Mouse (Mus musculus) cerebellum, adult 18-20 months (tissue): Measurements from ENCODE around the gene Gstm2.
"Not testable (repeated sequence)": the region's sequence is repeated elsewhere in the genome, so short reads cannot be mapped to it uniquely, and the experiment has no call there.

Experiments used
- DNase-seq, 2 experiments: peaks; one replicate each; pipeline ENCODE4 v3.0.0; 2021

Gstm2 gene

GRCm38 (mm10) chr3:107986041-107986562, at the start of gene Gstm2:
Gene Gstm2, minus strand, starts transcription at chr3:107986453.
- no peak for DNase-seq

GRCm38 (mm10) chr3:108033156-108033555, 46.9 kb upstream of the Gstm2 start:
- DNase-seq, result no peak

- no peak for DNase-seq
These were observed 45.9 kb upstream of the Gstm2 start for GRCm38 (mm10) chr3:108032113-108032512.

GRCm38 (mm10) chr3:108028641-108029365, 42.5 kb upstream of the Gstm2 start:
- DNase-seq, result no peak

- no peak for DNase-seq
These were observed 40.3 kb upstream of the Gstm2 start for GRCm38 (mm10) chr3:108026597-108026996.

GRCm38 (mm10) chr3:108026049-108026448, 39.8 kb upstream of the Gstm2 start:
- DNase-seq, result no peak

- DNase-seq, result no peak
These were observed 39.1 kb upstream of the Gstm2 start for GRCm38 (mm10) chr3:108025318-108025717.

- DNase-seq, result no peak
These were observed 36.4 kb upstream of the Gstm2 start for GRCm38 (mm10) chr3:108022650-108023049.

GRCm38 (mm10) chr3:108020351-108021022, 34.2 kb upstream of the Gstm2 start:
- DNase-seq, result not testable (repeated sequence)

- not testable (repeated sequence) for DNase-seq
These were observed 33.0 kb upstream of the Gstm2 start for GRCm38 (mm10) chr3:108019226-108019625.

GRCm38 (mm10) chr3:108018190-108018820, 32.1 kb upstream of the Gstm2 start:
- no peak for DNase-seq

- peak; percentile 88 to 91 for DNase-seq
These were observed 31.4 kb upstream of the Gstm2 start, which contains the start of gene Gstm1 for GRCm38 (mm10) chr3:108017473-108018189. Gene Gstm1, minus strand, starts transcription at chr3:108017973.

GRCm38 (mm10) chr3:108016468-108016867, 30.2 kb upstream of the Gstm2 start:
- not testable (repeated sequence) for DNase-seq

- DNase-seq, result no peak
These were observed 28.7 kb upstream of the Gstm2 start for GRCm38 (mm10) chr3:108014974-108015346.

- no peak for DNase-seq
These were observed 28.1 kb upstream of the Gstm2 start for GRCm38 (mm10) chr3:108014098-108014973.

- peak in 1 of 2 experiments; percentile 10 for DNase-seq
These were observed 27.1 kb upstream of the Gstm2 start for GRCm38 (mm10) chr3:108013331-108013871.

- no peak for DNase-seq
These were observed 25.3 kb upstream of the Gstm2 start for GRCm38 (mm10) chr3:108011558-108011957.

- no peak for DNase-seq
These were observed 24.0 kb upstream of the Gstm2 start for GRCm38 (mm10) chr3:108010286-108010685.

GRCm38 (mm10) chr3:108002021-108002420, 15.8 kb upstream of the Gstm2 start:
- DNase-seq, result no peak

GRCm38 (mm10) chr3:107999491-107999890, 13.2 kb upstream of the Gstm2 start:
- no peak for DNase-seq

- DNase-seq, result no peak
These were observed 12.3 kb upstream of the Gstm2 start for GRCm38 (mm10) chr3:107998591-107998990.

- no peak for DNase-seq
These were observed 10.3 kb upstream of the Gstm2 start for GRCm38 (mm10) chr3:107996576-107996975.
